Mouse (Mus musculus) liver, embryonic 14.5 days (tissue): ENCODE data around the gene Pecam1.

Experiments used
- CTCF ChIP-seq: IDR thresholded peaks from 2 replicates; pipeline ENCODE4 v1.5.1; 2016; ENCODE audit warnings: antibody characterized with exemption, low read depth, control low read depth
- EP300 ChIP-seq: IDR thresholded peaks from 2 replicates; pipeline ENCODE4 v1.6.1; 2016; ENCODE audit warnings: antibody characterized with exemption, low read depth

DNA sequence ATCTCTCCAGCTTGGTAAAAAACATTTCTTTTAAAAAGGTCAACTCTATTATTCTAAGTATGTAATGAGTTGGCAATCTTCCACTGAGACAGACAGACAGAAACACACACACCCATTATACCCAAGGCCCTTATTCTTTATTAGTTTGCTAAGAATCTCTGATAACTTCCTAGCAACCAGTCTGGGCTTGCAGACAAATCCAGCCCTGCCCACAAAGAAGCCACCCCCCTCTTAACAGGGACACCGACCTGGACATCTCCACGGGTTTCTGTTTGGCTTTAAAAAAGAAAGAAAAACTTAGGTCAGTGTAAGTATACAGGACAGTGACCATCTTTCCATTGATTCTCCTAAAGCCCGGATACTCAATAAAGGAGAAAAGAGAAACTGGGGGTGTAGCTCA is 67.1 kb downstream of the Pecam1 start:
- TF ChIP-seq CTCF (no peak), EP300 (no peak)
